Mouse (Mus musculus): Measurements from ENCODE around the gene Atg2a. TPM values are rescaled to one million over a fixed set of nuclear protein-coding genes. Genes with fewer than 3 reads are reported as not detected.

The Atg2a gene
- polyA plus RNA-seq, 1 experiment from 2014 or later: 8.0 TPM

GRCm38 (mm10) chr19:6276426-6277421, 35.3 kb downstream of the Atg2a start, which contains the start of gene Ehd1:
Gene Ehd1, plus strand, starts transcription at chr19:6276725.
- Histone ChIP-seq H3K9me3 (replicated peaks; ENCODE audit: control insufficient read depth, low read length) (no peaks in the 10 kb centered on the region), H3K4me1 (ENCODE audit: control insufficient read depth, insufficient read depth, low read length) (peaks cover 42% of the 10 kb centered on the region), H3K4me3 (ENCODE audit: low read length) (peak within 1 kb of the TSS; percentile 78), H3K27me3 (ENCODE audit: control insufficient read depth, insufficient read depth, low read length) (no peaks in the 10 kb centered on the region), H3K27ac (ENCODE audit: low read length) (peak within 1 kb of the TSS; percentile 86), H3K4me2 (ENCODE audit: low read depth, low read length) (peak within 1 kb of the TSS; percentile 98), H3K36me3 (ENCODE audit: control insufficient read depth, insufficient read depth) (peaks cover 10% of the 10 kb centered on the region), H3K9ac (ENCODE audit: low read length) (peak within 1 kb of the TSS; percentile 81)
- ATAC-seq (replicated peaks; ENCODE audit: extremely low read depth, insufficient read depth, low FRiP score): peak; percentile 92
- under 1% methylated on average over 104 of the region's 106 CpGs for WGBS

DNA sequence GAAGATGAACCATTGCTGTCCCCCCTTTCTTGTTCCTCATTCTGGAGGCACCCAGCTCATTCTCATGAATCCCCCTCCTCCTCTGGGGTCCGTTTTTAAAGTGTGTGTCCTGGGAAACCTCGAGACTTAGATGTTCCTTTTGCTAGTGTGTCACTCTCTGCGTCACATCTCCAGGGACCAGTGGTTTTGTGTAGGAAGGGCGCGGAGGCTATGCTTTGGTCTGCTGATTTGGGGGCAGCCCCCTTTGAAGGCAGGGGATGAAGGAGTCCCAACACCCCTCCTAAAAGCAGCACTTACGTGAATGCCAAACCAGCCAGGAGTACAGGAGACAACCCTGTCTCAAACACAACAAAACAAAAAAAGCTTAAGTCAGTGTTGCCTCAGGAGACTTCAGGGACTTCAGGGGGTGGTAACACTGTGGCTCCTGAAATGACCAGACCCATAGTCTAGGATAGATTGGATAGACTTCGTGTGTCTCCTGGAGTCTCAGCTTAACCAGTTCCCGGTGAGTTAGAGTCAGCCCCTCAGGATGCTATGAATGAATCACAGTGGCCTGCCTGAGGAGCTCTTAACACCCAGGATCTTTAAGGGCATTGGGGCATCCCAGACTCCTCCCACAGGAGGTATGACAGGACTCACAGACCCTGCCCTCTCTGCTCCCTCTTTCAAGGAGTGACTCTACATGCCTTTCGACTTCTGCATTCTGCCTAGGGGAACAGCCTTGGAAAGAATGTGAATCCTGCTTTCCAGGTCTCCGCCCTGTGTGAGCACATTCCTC, 36.4 kb downstream of the Atg2a start:
- peak overlapping the region; percentile 81 for H3K9ac ChIP-seq (ENCODE audit: low read length)
- peak; percentile 25; the same call in 1 of the 2 replicates for ATAC-seq (replicated peaks; ENCODE audit: extremely low read depth, insufficient read depth, low FRiP score)
- peak overlapping the region; percentile 78 for H3K4me3 ChIP-seq (ENCODE audit: low read length)
- H3K9me3 ChIP-seq (replicated peaks; ENCODE audit: control insufficient read depth, low read length): no peaks in the 10 kb centered on the region
- WGBS: 5% methylated on average over 10 of the region's 10 CpGs
- H3K4me1 ChIP-seq (ENCODE audit: control insufficient read depth, insufficient read depth, low read length): peaks cover 42% of the 10 kb centered on the region
- H3K27ac ChIP-seq (ENCODE audit: low read length): peak overlapping the region; percentile 86
- no peaks in the 10 kb centered on the region for H3K27me3 ChIP-seq (ENCODE audit: control insufficient read depth, insufficient read depth, low read length)
- H3K4me2 ChIP-seq (ENCODE audit: low read depth, low read length): peak overlapping the region; percentile 98
- peaks cover 18% of the 10 kb centered on the region for H3K36me3 ChIP-seq (ENCODE audit: control insufficient read depth, insufficient read depth)

DNA sequence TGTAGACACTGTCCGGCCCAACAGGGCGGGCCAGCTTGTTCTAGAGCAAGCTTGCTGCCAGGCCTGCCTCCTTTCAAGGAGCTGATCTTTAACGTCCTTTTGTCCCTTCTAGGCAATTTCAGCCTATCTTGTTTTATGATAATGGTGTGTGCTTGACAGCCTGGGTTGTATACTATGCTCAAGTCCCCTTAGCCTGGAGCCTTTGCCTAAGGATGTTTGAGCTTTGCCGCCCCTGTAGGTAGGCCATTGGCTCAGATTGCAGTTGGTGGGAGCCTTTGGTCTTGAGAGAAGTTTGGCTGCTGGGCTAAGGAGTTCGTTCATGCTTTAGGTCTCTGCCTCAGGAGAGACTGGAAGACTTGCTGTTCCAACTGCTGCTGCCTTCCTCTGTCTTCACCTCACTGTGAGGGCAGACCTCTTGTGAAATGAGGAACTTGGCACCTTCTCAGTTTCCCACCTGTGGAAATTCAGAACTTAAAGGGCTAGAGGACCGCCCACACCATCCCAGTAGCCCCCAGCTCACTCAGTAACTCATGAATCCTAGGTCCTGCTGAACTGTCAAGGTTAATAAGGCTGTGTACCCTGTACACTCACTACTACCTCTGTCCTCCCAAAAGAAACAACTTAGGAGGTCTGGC, 37.1 kb downstream of the Atg2a start:
- Histone ChIP-seq H3K27ac (ENCODE audit: low read length) (peak overlapping the region; percentile 86), H3K9ac (ENCODE audit: low read length) (peak overlapping the region; percentile 81), H3K4me2 (ENCODE audit: low read depth, low read length) (peak overlapping the region; percentile 98), H3K4me3 (ENCODE audit: low read length) (peak overlapping the region; percentile 78), H3K36me3 (ENCODE audit: control insufficient read depth, insufficient read depth) (peaks cover 20% of the 10 kb centered on the region), H3K9me3 (replicated peaks; ENCODE audit: control insufficient read depth, low read length) (no peaks in the 10 kb centered on the region), H3K4me1 (ENCODE audit: control insufficient read depth, insufficient read depth, low read length) (peaks cover 44% of the 10 kb centered on the region), H3K27me3 (ENCODE audit: control insufficient read depth, insufficient read depth, low read length) (no peaks in the 10 kb centered on the region)
- ATAC-seq (replicated peaks; ENCODE audit: extremely low read depth, insufficient read depth, low FRiP score): no peak
- WGBS: 23% methylated on average over 6 of the region's 6 CpGs

- H3K9ac ChIP-seq (ENCODE audit: low read length): peak overlapping the region; percentile 81
- H3K4me1 ChIP-seq (ENCODE audit: control insufficient read depth, insufficient read depth, low read length): peaks cover 55% of the 10 kb centered on the region
- no peak for ATAC-seq (replicated peaks; ENCODE audit: extremely low read depth, insufficient read depth, low FRiP score)
- peak overlapping the region; percentile 78 for H3K4me3 ChIP-seq (ENCODE audit: low read length)
- peak overlapping the region; percentile 86; the same call in 1 of the 2 replicates for H3K27ac ChIP-seq (ENCODE audit: low read length)
- peaks cover 25% of the 10 kb centered on the region for H3K36me3 ChIP-seq (ENCODE audit: control insufficient read depth, insufficient read depth)
- H3K9me3 ChIP-seq (replicated peaks; ENCODE audit: control insufficient read depth, low read length): no peaks in the 10 kb centered on the region
- H3K4me2 ChIP-seq (ENCODE audit: low read depth, low read length): peak overlapping the region; percentile 98
- no peaks in the 10 kb centered on the region for H3K27me3 ChIP-seq (ENCODE audit: control insufficient read depth, insufficient read depth, low read length)
- 80% methylated on average over 6 of the region's 6 CpGs for WGBS
These were observed 38.1 kb downstream of the Atg2a start for GRCm38 (mm10) chr19:6279481-6280144.

DNA sequence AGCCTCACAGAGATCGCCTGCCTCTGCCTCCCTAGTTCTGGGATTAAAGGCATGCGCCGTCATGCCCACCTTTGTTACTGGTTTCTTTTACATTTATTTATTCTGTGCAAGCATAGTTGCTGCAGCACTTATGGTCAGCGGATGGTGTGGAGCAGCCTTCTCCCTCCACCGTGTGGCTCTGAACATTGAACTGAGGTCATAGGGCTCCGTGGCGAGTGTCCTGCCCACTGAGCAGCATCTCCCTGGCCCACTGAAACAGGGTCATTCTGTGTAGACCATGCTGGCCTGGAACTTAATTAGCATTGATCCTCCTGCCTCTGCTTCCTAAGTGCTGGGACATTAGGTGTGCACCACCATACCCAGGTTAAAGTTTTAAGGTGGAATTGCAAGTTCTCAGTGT, 39.1 kb downstream of the Atg2a start:
- no peak overlapping the region for H3K4me3 ChIP-seq (ENCODE audit: low read length)
- H3K36me3 ChIP-seq (ENCODE audit: control insufficient read depth, insufficient read depth): peaks cover 25% of the 10 kb centered on the region
- peaks cover 60% of the 10 kb centered on the region for H3K4me1 ChIP-seq (ENCODE audit: control insufficient read depth, insufficient read depth, low read length)
- no peak for ATAC-seq (replicated peaks; ENCODE audit: extremely low read depth, insufficient read depth, low FRiP score)
- 81% methylated on average over 7 of the region's 7 CpGs for WGBS
- H3K27me3 ChIP-seq (ENCODE audit: control insufficient read depth, insufficient read depth, low read length): no peaks in the 10 kb centered on the region
- H3K9ac ChIP-seq (ENCODE audit: low read length): no peak overlapping the region
- no peak overlapping the region for H3K27ac ChIP-seq (ENCODE audit: low read length)
- no peak overlapping the region for H3K4me2 ChIP-seq (ENCODE audit: low read depth, low read length)
- no peaks in the 10 kb centered on the region for H3K9me3 ChIP-seq (replicated peaks; ENCODE audit: control insufficient read depth, low read length)

DNA sequence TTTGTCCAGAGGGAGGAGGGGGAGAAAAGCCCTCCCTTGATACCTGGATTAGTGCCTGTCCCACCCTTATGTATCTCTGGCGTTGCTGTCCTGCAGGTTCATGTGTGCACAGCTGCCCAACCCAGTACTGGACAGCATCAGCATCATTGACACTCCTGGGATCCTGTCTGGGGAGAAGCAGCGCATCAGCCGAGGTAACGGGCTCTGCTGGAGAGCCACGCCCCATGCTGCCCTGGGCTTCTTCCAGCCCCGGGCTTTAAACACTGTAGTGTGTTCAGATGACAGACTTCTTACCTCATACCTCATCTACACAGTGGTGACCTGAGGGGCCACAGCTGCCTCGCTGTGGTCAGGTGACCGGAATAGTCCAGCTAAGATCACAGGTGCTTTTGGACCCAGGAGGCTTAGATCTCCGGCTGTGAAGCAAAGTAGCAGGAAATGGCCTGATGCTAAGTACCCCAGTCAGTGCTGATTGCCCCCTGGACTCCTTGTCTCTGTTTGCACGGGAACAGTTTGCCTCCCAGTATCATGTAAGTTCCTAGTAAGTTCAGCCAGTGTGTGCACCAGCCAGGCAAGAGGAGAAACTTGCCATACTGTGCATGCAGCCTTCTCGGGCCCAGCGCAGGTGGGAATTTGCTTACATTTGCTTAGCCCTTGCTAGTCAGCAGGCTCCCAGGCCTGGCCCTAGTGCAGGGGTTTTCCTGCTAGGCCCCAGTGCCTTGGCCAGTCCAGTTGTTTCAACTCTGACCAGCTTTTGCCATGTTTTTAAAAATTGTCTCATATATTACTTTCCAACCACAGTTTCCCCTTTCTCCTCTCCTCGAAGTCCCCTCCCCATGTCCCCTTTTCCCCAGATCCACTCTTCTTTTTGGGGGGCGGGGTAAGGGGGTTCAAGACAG, 39.9 kb downstream of the Atg2a start:
- H3K4me3 ChIP-seq (ENCODE audit: low read length): no peak overlapping the region
- peaks cover 25% of the 10 kb centered on the region for H3K36me3 ChIP-seq (ENCODE audit: control insufficient read depth, insufficient read depth)
- no peak for ATAC-seq (replicated peaks; ENCODE audit: extremely low read depth, insufficient read depth, low FRiP score)
- no peak overlapping the region for H3K9ac ChIP-seq (ENCODE audit: low read length)
- H3K27ac ChIP-seq (ENCODE audit: low read length): no peak overlapping the region
- H3K4me2 ChIP-seq (ENCODE audit: low read depth, low read length): no peak overlapping the region
- WGBS: 72% methylated on average over 14 of the region's 14 CpGs
- H3K9me3 ChIP-seq (replicated peaks; ENCODE audit: control insufficient read depth, low read length): no peaks in the 10 kb centered on the region
- H3K27me3 ChIP-seq (ENCODE audit: control insufficient read depth, insufficient read depth, low read length): no peaks in the 10 kb centered on the region
- peaks cover 62% of the 10 kb centered on the region for H3K4me1 ChIP-seq (ENCODE audit: control insufficient read depth, insufficient read depth, low read length)

DNA sequence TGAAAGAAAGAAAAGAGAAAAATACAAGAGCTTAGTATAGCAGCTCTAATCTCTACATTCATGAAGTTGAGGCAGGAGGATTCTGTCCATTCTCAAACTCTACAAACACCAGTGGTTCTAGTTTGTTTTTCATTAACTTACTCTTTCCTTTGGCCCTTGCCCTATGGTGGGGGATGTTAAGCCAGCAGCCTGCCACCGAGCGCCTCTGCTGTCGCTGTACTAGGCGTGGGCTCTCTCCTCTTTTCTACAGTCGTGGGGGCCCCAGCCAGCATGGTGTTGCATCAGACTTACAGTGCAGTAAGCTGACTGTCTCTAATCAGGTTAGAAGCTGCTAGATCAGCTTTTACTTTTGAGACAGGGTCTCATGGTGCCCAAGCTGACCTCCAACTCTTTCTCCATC, 41.5 kb downstream of the Atg2a start:
- 73% methylated on average over 5 of the region's 5 CpGs for WGBS
- no peak overlapping the region for H3K9ac ChIP-seq (ENCODE audit: low read length)
- no peak overlapping the region for H3K4me2 ChIP-seq (ENCODE audit: low read depth, low read length)
- no peaks in the 10 kb centered on the region for H3K27me3 ChIP-seq (ENCODE audit: control insufficient read depth, insufficient read depth, low read length)
- ATAC-seq (replicated peaks; ENCODE audit: extremely low read depth, insufficient read depth, low FRiP score): no peak
- peaks cover 69% of the 10 kb centered on the region for H3K4me1 ChIP-seq (ENCODE audit: control insufficient read depth, insufficient read depth, low read length)
- H3K36me3 ChIP-seq (ENCODE audit: control insufficient read depth, insufficient read depth): peaks cover 25% of the 10 kb centered on the region
- no peaks in the 10 kb centered on the region for H3K9me3 ChIP-seq (replicated peaks; ENCODE audit: control insufficient read depth, low read length)
- H3K27ac ChIP-seq (ENCODE audit: low read length): no peak overlapping the region
- no peak overlapping the region for H3K4me3 ChIP-seq (ENCODE audit: low read length)
